Mouse (Mus musculus) heart, adult 9 months (tissue): Measurements from ENCODE around the gene Rgs6.

Experiments
- DNase-seq, 2 experiments: peaks; one replicate each; pipeline ENCODE4 v3.0.0; 2022; ENCODE audit warnings: low spot score in 2 of 2

The Rgs6 gene

GRCm38 (mm10) chr12:82971176-82971575 lies 383.1 kb downstream of the Rgs6 start:
- DNase-seq = no peak

GRCm38 (mm10) chr12:82972661-82973060 lies 384.6 kb downstream of the Rgs6 start:
- no peak for DNase-seq

GRCm38 (mm10) chr12:82973771-82974170 lies 385.7 kb downstream of the Rgs6 start:
- DNase-seq = no peak

GRCm38 (mm10) chr12:82978275-82978674 lies 390.2 kb downstream of the Rgs6 start:
- no peak for DNase-seq

- DNase-seq = no peak
Observed at GRCm38 (mm10) chr12:82982716-82983115, 394.6 kb downstream of the Rgs6 start.

GRCm38 (mm10) chr12:82985300-82985699 lies 397.2 kb downstream of the Rgs6 start:
- no peak for DNase-seq

- no peak for DNase-seq
Observed at GRCm38 (mm10) chr12:82987661-82988060, 399.6 kb downstream of the Rgs6 start.

- DNase-seq = no peak
Observed at GRCm38 (mm10) chr12:82993905-82994304, 405.8 kb downstream of the Rgs6 start.

GRCm38 (mm10) chr12:82996775-82997174 lies 408.7 kb downstream of the Rgs6 start:
- peak in 1 of 2 experiments; percentile 17 for DNase-seq

- peak; percentile 76 to 83 for DNase-seq
Observed at GRCm38 (mm10) chr12:82998682-82999332, 410.7 kb downstream of the Rgs6 start.

GRCm38 (mm10) chr12:82999333-83000032 lies 411.4 kb downstream of the Rgs6 start:
- peak; percentile 80 to 84 for DNase-seq

GRCm38 (mm10) chr12:83000033-83000570 lies 412.0 kb downstream of the Rgs6 start:
- peak; percentile 71 to 75 for DNase-seq

- no peak for DNase-seq
Observed at GRCm38 (mm10) chr12:83000957-83001356, 412.9 kb downstream of the Rgs6 start.

GRCm38 (mm10) chr12:83004014-83004682 lies 416.1 kb downstream of the Rgs6 start:
- no peak for DNase-seq

- no peak for DNase-seq
Observed at GRCm38 (mm10) chr12:83011056-83011565, 423.0 kb downstream of the Rgs6 start.

GRCm38 (mm10) chr12:83013918-83014691 lies 426.0 kb downstream of the Rgs6 start:
- DNase-seq = no peak

- no peak for DNase-seq
Observed at GRCm38 (mm10) chr12:83014848-83015247, 426.8 kb downstream of the Rgs6 start.

- no peak for DNase-seq
Observed at GRCm38 (mm10) chr12:83015366-83015765, 427.3 kb downstream of the Rgs6 start.

- DNase-seq = no peak
Observed at GRCm38 (mm10) chr12:83016486-83016885, 428.4 kb downstream of the Rgs6 start.

GRCm38 (mm10) chr12:83018005-83018404 lies 429.9 kb downstream of the Rgs6 start:
- DNase-seq = peak; percentile 14 to 75

- DNase-seq = no peak
Observed at GRCm38 (mm10) chr12:83026985-83027384, 438.9 kb downstream of the Rgs6 start.
